Mouse (Mus musculus): ENCODE data around the gene Gm14147. TPM values are rescaled to one million over a fixed set of nuclear protein-coding genes. Genes with fewer than 3 reads are reported as not detected.
"Not testable (repeated sequence)": the region's sequence is repeated elsewhere in the genome, so short reads cannot be mapped to it uniquely, and the experiment has no call there.

Gm14147 gene
- total RNA-seq (2021), result not detected
- long read RNA-seq, experiment 1, result 0 reads
- long read RNA-seq, experiment 2, result 0 reads

DNA sequence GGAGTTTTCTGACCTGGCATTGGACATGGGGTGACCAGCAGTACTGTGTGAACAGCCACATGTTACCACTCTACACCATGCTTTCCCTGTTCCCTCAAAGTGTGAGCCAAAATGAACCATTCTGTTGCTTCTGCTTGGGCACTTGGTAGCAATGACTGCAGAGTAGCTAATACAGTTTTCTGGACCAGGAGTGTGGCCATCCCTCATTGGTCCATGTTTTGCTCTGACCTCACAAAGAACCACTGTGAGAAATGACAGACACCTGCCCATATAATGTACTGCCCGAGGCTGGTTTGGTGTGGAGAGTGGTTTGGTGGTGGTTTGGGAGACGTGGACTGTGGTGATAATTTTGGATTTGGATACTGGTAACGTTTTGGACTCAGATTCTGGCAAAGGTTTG, at the start of gene Gm14147:
Gene Gm14147, plus strand, starts transcription at position 301 of the 400 bp plus-strand sequence.
- DNase-seq; intact Hi-C loops (cut with DNase I; ENCODE audit: low total_unique reads): not testable (repeated sequence)

- intact Hi-C loops (cut with DNase I; ENCODE audit: low total_unique reads), result no loop called here
- no peak for DNase-seq
Observed at GRCm38 (mm10) chr2:151056637-151057036, 41.4 kb upstream of the Gm14147 start.

- DNase-seq; intact Hi-C loops (cut with DNase I; ENCODE audit: low total_unique reads): not testable (repeated sequence)
Observed at GRCm38 (mm10) chr2:151092250-151092649, 5.8 kb upstream of the Gm14147 start, which contains the start of gene Gm14151. Gene Gm14151 (minus strand): TSS chr2:151092350.

Other genes with a start within 250 kb of the Gm14147 start
- gene Abhd12, start 193.5 kb upstream of the Gm14147 start, total RNA-seq (2021), result 10 to 100 TPM; 23.2 to 26.7 TPM
- gene Gins1, start 192.8 kb upstream of the Gm14147 start, total RNA-seq (2021), result 1 to 10 TPM; 1.8 to 3.1 TPM
- under 1 TPM; 0.27 to 0.39 TPM for gene Ninl, start 58.9 kb upstream of the Gm14147 start, total RNA-seq (2021)
- gene Nanp, start 58.8 kb upstream of the Gm14147 start, total RNA-seq (2021), result 1 to 10 TPM; 5.1 to 5.8 TPM
- gene Gm14151, start 5.9 kb upstream of the Gm14147 start, total RNA-seq (2021), result not detected